Mouse (Mus musculus): ENCODE results near the gene Ubr2. TPM values are rescaled to one million over a fixed set of nuclear protein-coding genes. Genes with fewer than 3 reads are reported as not detected.

Ubr2 gene
- 29.4 and 46.9 TPM in 2 replicates for polyA plus RNA-seq (2012; rRNA removed; ENCODE audit: low replicate concordance)

DNA sequence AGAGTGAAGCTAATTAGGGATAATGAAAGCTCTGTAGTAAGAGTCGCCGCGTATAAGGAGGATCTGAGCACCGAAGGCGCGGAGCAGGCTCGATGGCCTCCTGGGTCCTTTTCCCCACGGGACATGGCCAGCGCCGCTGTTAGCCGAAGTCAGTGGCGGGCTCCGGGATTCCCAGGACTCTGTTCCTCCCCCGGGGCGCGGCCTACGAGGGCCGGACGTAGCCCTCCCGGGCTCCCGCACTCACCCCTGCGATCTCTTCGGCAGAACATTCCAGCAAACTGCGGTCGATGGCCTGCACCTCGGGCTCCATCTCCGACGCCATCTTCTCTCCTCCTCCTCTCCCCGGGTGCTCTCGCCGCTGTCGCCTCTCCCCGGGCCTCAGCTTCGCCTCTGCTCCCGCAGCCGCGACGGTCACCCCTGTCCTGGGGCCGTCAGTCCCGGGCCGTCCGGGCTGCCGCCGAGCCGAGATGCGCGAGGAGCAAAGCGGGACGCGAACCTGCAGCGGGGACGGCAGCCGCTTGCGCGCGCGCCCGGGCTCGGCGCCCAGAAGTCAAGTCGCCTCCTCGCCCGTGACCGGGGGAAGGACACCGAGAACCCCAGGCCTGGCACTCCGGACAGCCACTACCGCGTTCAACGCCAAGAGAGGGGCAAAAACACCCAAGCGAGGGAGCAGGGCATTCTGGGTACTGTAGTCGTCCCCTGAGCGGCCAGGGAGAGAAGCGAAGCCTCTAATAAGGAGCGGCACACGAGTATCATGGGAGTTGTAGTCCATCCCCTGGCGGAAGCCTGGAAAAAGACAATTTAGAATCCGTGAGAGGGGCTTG is at the start of gene Ubr2:
Gene Ubr2 (minus strand): TSS at position 659 of the 824 bp plus-strand sequence.

GRCm38 (mm10) chr17:46910186-46910585 is 100.2 kb downstream of the Ubr2 start, which contains the start of gene Prph2:
Prph2 (plus strand) TSS chr17:46910459.

GRCm38 (mm10) chr17:46890116-46890815 is 120.1 kb downstream of the Ubr2 start, which contains the start of gene Tbcc:
Tbcc (plus strand) TSS chr17:46890684.

Other genes with a start within 250 kb of the Ubr2 start
- not detected in 2 replicates for gene Ptcra, start 246.8 kb downstream of the Ubr2 start, polyA plus RNA-seq (2012; rRNA removed; ENCODE audit: low replicate concordance)
- 115 and 225 TPM in 2 replicates for gene 2310039H08Rik, start 237.9 kb downstream of the Ubr2 start, polyA plus RNA-seq (2012; rRNA removed; ENCODE audit: low replicate concordance)
- gene Rpl7l1, start 227.9 kb downstream of the Ubr2 start, polyA plus RNA-seq (2012; rRNA removed; ENCODE audit: low replicate concordance), result 15.8 and 25.4 TPM in 2 replicates
- gene Bicral, start 152.1 kb downstream of the Ubr2 start, polyA plus RNA-seq (2012; rRNA removed; ENCODE audit: low replicate concordance), result 10.7 and 10.8 TPM in 2 replicates
- gene Tbcc, start 119.9 kb downstream of the Ubr2 start, polyA plus RNA-seq (2012; rRNA removed; ENCODE audit: low replicate concordance), result 14.8 and 25.2 TPM in 2 replicates
- not detected in 2 replicates for gene Prph2, start 100.1 kb downstream of the Ubr2 start, polyA plus RNA-seq (2012; rRNA removed; ENCODE audit: low replicate concordance)